Mouse (Mus musculus): ENCODE results near the gene Lin7c.

Lin7c gene

GRCm38 (mm10) chr2:109942810-109943570 lies 52.3 kb downstream of the Lin7c start:
- no peak for DNase-seq (ENCODE audit: low spot score)

- DNase-seq (ENCODE audit: low spot score) = peak; percentile 40
Measured at GRCm38 (mm10) chr2:109944995-109945394, 54.3 kb downstream of the Lin7c start.

GRCm38 (mm10) chr2:109945532-109945931 lies 54.9 kb downstream of the Lin7c start:
- no peak for DNase-seq (ENCODE audit: low spot score)

GRCm38 (mm10) chr2:109946426-109946825 lies 55.8 kb downstream of the Lin7c start:
- DNase-seq (ENCODE audit: low spot score) = no peak

GRCm38 (mm10) chr2:109949519-109949918 lies 58.9 kb downstream of the Lin7c start:
- no peak for DNase-seq (ENCODE audit: low spot score)

- DNase-seq (ENCODE audit: low spot score) = peak; percentile 80
Measured at GRCm38 (mm10) chr2:109950311-109950710, 59.7 kb downstream of the Lin7c start.
